Mouse (Mus musculus) bone marrow macrophage, adult 2 months (primary cell): Measurements from ENCODE around the gene Gcn1l1.

Source experiments
- CTCF ChIP-seq: IDR thresholded peaks from 2 replicates; pipeline ENCODE4 v1.5.1; 2012; ENCODE audit warnings: low read depth, mild to moderate bottlenecking, low read length, moderate library complexity
- POLR2A ChIP-seq: IDR thresholded peaks from 2 replicates; pipeline ENCODE4 v1.6.1; 2012; ENCODE audit warnings: mild to moderate bottlenecking, low read depth, low read length, borderline replicate concordance

DNA sequence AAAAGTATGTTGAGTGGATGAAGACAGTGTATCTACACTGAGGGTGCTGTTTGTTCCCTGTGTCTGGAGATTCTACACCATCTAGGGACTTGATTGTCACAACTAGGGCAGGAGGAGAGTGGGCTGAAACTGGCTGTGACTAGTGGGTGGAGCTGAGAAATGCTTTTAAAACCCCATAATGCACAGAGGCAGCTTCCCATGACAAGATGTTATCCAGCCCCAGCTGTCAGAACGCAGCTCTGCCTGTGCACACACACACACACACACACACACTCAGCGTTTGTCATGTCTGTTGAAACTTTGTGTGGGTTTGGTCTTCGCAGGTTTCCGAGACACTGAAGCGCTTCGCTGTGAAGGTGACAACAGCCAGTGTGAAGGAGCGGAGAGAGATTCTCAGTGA, 6.0 kb downstream of the Gcn1l1 start:
- TF ChIP-seq POLR2A (no peak), CTCF (no peak)
